Mouse (Mus musculus): ENCODE results near the gene Snf8. TPM values are rescaled to one million over a fixed set of nuclear protein-coding genes. Genes with fewer than 3 reads are reported as not detected.

Gene Snf8
- polyA plus RNA-seq, 1 experiment: 91.8 TPM

DNA sequence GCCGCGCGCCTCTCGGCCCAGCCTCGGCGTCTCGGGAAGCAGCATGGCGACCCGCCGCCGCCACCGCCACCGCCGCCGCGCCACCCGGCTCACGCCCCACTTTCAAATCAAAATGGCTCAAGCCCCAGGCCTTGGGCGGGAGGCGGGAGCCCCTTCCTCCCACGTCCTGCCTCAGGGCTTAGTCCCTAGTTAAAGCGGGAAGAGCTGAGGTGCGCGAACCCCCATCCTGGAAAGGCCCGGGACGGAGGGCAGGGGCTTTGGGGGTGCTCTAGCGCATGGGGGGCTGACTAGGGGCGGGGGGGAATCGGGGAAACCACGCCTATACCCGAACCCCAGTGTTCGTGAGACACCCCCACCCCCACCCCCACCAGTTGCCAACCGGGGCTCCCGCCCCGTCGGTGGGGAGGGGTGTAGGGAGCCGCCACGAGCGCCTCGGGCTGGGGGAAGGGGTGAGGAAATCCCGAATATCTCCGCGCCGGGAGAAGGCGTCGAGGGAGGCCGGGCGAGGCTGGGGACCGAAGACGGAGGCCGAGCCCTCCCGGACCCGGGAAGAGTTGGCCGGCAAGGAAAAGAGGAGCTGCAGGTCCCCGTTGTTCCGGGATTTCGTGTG is 29.8 kb upstream of the Snf8 start:
- no peak for TF ChIP-seq POLR2A (IDR thresholded peaks at IDR 0.05; ENCODE audit: borderline replicate concordance, low read depth, low read length)
- no peak for TF ChIP-seq CTCF (IDR thresholded peaks at IDR 0.05; ENCODE audit: low read depth, low read length)
- no peak overlapping the region for H3K27ac ChIP-seq (ENCODE audit: insufficient read depth, low read depth, low read length)
- no peaks in the 10 kb centered on the region for H3K4me1 ChIP-seq (ENCODE audit: control insufficient read depth, insufficient read depth, low read length)
- H3K4me3 ChIP-seq (ENCODE audit: insufficient read depth, low read length): peak overlapping the region; percentile 46

GRCm38 (mm10) chr11:96005403-96006271 is 29.0 kb upstream of the Snf8 start, which contains the start of gene Igf2bp1:
Gene Igf2bp1 (minus strand): TSS chr11:96005940.
- Histone ChIP-seq H3K27ac (ENCODE audit: insufficient read depth, low read depth, low read length) (no peak within 1 kb of the TSS), H3K4me1 (ENCODE audit: control insufficient read depth, insufficient read depth, low read length) (no peaks in the 10 kb centered on the region), H3K4me3 (ENCODE audit: insufficient read depth, low read length) (peak within 1 kb of the TSS; percentile 46)
- TF ChIP-seq CTCF (IDR thresholded peaks at IDR 0.05; ENCODE audit: low read depth, low read length) (no peak), POLR2A (IDR thresholded peaks at IDR 0.05; ENCODE audit: borderline replicate concordance, low read depth, low read length) (no peak)

GRCm38 (mm10) chr11:96006367-96006851 is 28.3 kb upstream of the Snf8 start:
- no peak overlapping the region for H3K4me3 ChIP-seq (ENCODE audit: insufficient read depth, low read length)
- H3K4me1 ChIP-seq (ENCODE audit: control insufficient read depth, insufficient read depth, low read length): no peaks in the 10 kb centered on the region

GRCm38 (mm10) chr11:96006852-96007515 is 27.7 kb upstream of the Snf8 start:
- TF ChIP-seq POLR2A (IDR thresholded peaks at IDR 0.05; ENCODE audit: borderline replicate concordance, low read depth, low read length) (no peak), CTCF (IDR thresholded peaks at IDR 0.05; ENCODE audit: low read depth, low read length) (no peak)
- H3K27ac ChIP-seq (ENCODE audit: insufficient read depth, low read depth, low read length): no peak overlapping the region
- no peaks in the 10 kb centered on the region for H3K4me1 ChIP-seq (ENCODE audit: control insufficient read depth, insufficient read depth, low read length)
- H3K4me3 ChIP-seq (ENCODE audit: insufficient read depth, low read length): peak overlapping the region; percentile 20

More at GRCm38 (mm10) chr11:96006367-96006851, 28.3 kb upstream of the Snf8 start:
- H3K27ac ChIP-seq (ENCODE audit: insufficient read depth, low read depth, low read length): no peak overlapping the region
- TF ChIP-seq CTCF (IDR thresholded peaks at IDR 0.05; ENCODE audit: low read depth, low read length) (no peak), POLR2A (IDR thresholded peaks at IDR 0.05; ENCODE audit: borderline replicate concordance, low read depth, low read length) (no peak)

- H3K4me3 ChIP-seq (ENCODE audit: insufficient read depth, low read length): peak overlapping the region; percentile 20
- no peak overlapping the region for H3K27ac ChIP-seq (ENCODE audit: insufficient read depth, low read depth, low read length)
Measured at GRCm38 (mm10) chr11:96007516-96008235, 27.0 kb upstream of the Snf8 start.

GRCm38 (mm10) chr11:96008827-96009226 is 25.9 kb upstream of the Snf8 start:
- no peak overlapping the region for H3K27ac ChIP-seq (ENCODE audit: insufficient read depth, low read depth, low read length)
- H3K4me3 ChIP-seq (ENCODE audit: insufficient read depth, low read length): no peak overlapping the region
- TF ChIP-seq POLR2A (IDR thresholded peaks at IDR 0.05; ENCODE audit: borderline replicate concordance, low read depth, low read length) (no peak), CTCF (IDR thresholded peaks at IDR 0.05; ENCODE audit: low read depth, low read length) (no peak)
- H3K4me1 ChIP-seq (ENCODE audit: control insufficient read depth, insufficient read depth, low read length): no peaks in the 10 kb centered on the region

More at GRCm38 (mm10) chr11:96007516-96008235, 27.0 kb upstream of the Snf8 start:
- TF ChIP-seq CTCF (IDR thresholded peaks at IDR 0.05; ENCODE audit: low read depth, low read length) (no peak), POLR2A (IDR thresholded peaks at IDR 0.05; ENCODE audit: borderline replicate concordance, low read depth, low read length) (no peak)
- no peaks in the 10 kb centered on the region for H3K4me1 ChIP-seq (ENCODE audit: control insufficient read depth, insufficient read depth, low read length)

DNA sequence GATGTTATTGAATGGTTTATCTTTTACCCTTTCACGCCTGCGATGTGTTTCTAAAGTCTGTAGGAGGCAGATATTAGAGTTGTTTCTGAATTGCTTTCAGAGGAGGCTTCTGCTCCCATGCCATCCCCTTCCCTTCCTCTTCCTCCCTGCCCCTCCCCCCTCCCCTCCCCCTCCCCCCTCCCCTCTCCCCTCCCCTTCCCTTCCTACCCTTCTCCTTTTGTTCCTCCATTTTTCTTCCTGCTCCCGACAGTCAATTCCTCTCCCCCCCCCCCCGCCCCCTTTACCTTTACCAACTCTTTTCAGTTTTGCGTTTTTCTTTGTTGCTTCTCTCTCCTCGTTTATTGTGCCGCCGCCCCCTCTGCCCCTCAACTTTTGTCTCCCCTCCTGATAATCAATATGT is 22.7 kb upstream of the Snf8 start:
- no peaks in the 10 kb centered on the region for H3K4me1 ChIP-seq (ENCODE audit: control insufficient read depth, insufficient read depth, low read length)
- H3K27ac ChIP-seq (ENCODE audit: insufficient read depth, low read depth, low read length): no peak overlapping the region
- no peak overlapping the region for H3K4me3 ChIP-seq (ENCODE audit: insufficient read depth, low read length)
- no peak for TF ChIP-seq POLR2A (IDR thresholded peaks at IDR 0.05; ENCODE audit: borderline replicate concordance, low read depth, low read length)

DNA sequence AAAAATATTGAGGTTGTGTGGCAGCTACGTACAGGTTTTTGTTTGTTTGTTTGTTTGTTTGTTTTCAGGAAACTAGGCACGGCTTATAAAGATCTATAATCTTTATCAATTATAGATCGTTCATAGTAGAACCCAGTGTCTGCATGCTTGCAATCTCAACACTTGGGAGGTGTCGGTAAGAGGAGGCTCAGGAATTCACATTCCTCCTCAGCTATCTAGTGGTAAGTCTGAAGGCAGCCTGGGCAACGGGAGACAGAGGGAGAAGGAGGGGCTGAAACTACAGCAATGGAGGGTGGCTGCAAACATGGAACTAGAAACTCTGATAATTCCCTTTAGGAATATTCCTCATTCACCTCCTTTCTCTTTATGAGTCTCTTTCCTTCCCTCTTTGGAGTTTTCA is 19.3 kb upstream of the Snf8 start:
- no peak overlapping the region for H3K27ac ChIP-seq (ENCODE audit: insufficient read depth, low read depth, low read length)
- TF ChIP-seq CTCF (IDR thresholded peaks at IDR 0.05; ENCODE audit: low read depth, low read length) (no peak), POLR2A (IDR thresholded peaks at IDR 0.05; ENCODE audit: borderline replicate concordance, low read depth, low read length) (no peak)
- no peak overlapping the region for H3K4me3 ChIP-seq (ENCODE audit: insufficient read depth, low read length)
- H3K4me1 ChIP-seq (ENCODE audit: control insufficient read depth, insufficient read depth, low read length): peaks cover 4% of the 10 kb centered on the region; the same call in 1 of the 2 replicates

DNA sequence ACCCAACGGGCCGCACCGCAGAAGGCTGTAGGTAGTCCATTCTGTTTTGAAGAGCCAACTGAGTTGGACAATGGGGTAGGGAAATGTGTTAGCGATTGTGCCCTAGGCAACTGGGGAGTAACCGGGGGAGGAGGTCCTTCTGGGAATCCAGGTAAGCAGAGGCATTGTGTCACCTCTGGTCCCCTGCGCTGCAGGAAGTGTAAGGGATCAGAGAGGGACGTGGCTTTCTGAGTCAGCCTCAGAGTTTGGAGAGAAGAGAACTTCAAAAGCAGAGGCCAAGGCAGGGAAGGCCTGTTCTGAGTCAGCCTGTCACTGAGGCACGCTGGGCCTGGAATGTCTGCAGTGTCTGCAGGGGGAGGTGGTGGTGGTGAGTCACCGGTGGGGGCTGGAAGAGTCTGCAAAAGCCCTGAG is 16.7 kb upstream of the Snf8 start:
- TF ChIP-seq CTCF (IDR thresholded peaks at IDR 0.05; ENCODE audit: low read depth, low read length) (no peak), POLR2A (IDR thresholded peaks at IDR 0.05; ENCODE audit: borderline replicate concordance, low read depth, low read length) (no peak)
- Histone ChIP-seq H3K4me1 (ENCODE audit: control insufficient read depth, insufficient read depth, low read length) (peaks cover 4% of the 10 kb centered on the region; the same call in 1 of the 2 replicates), H3K27ac (ENCODE audit: insufficient read depth, low read depth, low read length) (no peak overlapping the region), H3K4me3 (ENCODE audit: insufficient read depth, low read length) (no peak overlapping the region)
